Mouse (Mus musculus) kidney, adult 9 months (tissue): ENCODE data around the gene Crnkl1.

Source experiments
- DNase-seq: peaks from one replicate; pipeline ENCODE4 v3.0.0; 2022

Gene Crnkl1

GRCm38 (mm10) chr2:145934339-145935231, at the start of gene Crnkl1, which contains the start of gene Cfap61:
Crnkl1 (minus strand) TSS chr2:145935014.
Cfap61 (plus strand) TSS chr2:145934784.
- DNase-seq = peak; percentile 96

- no peak for DNase-seq
Measured at GRCm38 (mm10) chr2:145982317-145983045, 47.7 kb upstream of the Crnkl1 start.

- DNase-seq = no peak
Measured at GRCm38 (mm10) chr2:145981699-145982112, 46.9 kb upstream of the Crnkl1 start.

GRCm38 (mm10) chr2:145980881-145981280, 46.1 kb upstream of the Crnkl1 start:
- DNase-seq = no peak

- no peak for DNase-seq
Measured at GRCm38 (mm10) chr2:145979616-145980015, 44.8 kb upstream of the Crnkl1 start.

- DNase-seq = no peak
Measured at GRCm38 (mm10) chr2:145972571-145972970, 37.8 kb upstream of the Crnkl1 start.

- DNase-seq = no peak
Measured at GRCm38 (mm10) chr2:145971237-145972010, 36.6 kb upstream of the Crnkl1 start.

- no peak for DNase-seq
Measured at GRCm38 (mm10) chr2:145970751-145971150, 35.9 kb upstream of the Crnkl1 start.

- DNase-seq = no peak
Measured at GRCm38 (mm10) chr2:145961861-145962260, 27.0 kb upstream of the Crnkl1 start.

GRCm38 (mm10) chr2:145958551-145958950, 23.7 kb upstream of the Crnkl1 start:
- no peak for DNase-seq

GRCm38 (mm10) chr2:145958097-145958496, 23.3 kb upstream of the Crnkl1 start:
- DNase-seq = no peak

GRCm38 (mm10) chr2:145957450-145957849, 22.6 kb upstream of the Crnkl1 start:
- peak; percentile 16 for DNase-seq

GRCm38 (mm10) chr2:145956318-145956717, 21.5 kb upstream of the Crnkl1 start:
- DNase-seq = no peak

GRCm38 (mm10) chr2:145955844-145956243, 21.0 kb upstream of the Crnkl1 start:
- no peak for DNase-seq

GRCm38 (mm10) chr2:145952726-145953125, 17.9 kb upstream of the Crnkl1 start:
- no peak for DNase-seq

GRCm38 (mm10) chr2:145950239-145950638, 15.4 kb upstream of the Crnkl1 start:
- DNase-seq = no peak

- DNase-seq = no peak
Measured at GRCm38 (mm10) chr2:145949475-145950068, 14.8 kb upstream of the Crnkl1 start.

GRCm38 (mm10) chr2:145948402-145948954, 13.7 kb upstream of the Crnkl1 start:
- no peak for DNase-seq

GRCm38 (mm10) chr2:145944286-145944685, 9.5 kb upstream of the Crnkl1 start:
- no peak for DNase-seq

GRCm38 (mm10) chr2:145941403-145941802, 6.6 kb upstream of the Crnkl1 start:
- no peak for DNase-seq

- no peak for DNase-seq
Measured at GRCm38 (mm10) chr2:145936975-145937374, 2.2 kb upstream of the Crnkl1 start.

GRCm38 (mm10) chr2:145920941-145921650, 13.7 kb downstream of the Crnkl1 start:
- DNase-seq = no peak
